Mouse (Mus musculus): ENCODE measurements around the gene Tacc2. TPM values are rescaled to one million over a fixed set of nuclear protein-coding genes. Genes with fewer than 3 reads are reported as not detected.
A peak's percentile ranks its signal among the peaks of the same experiment; 100 is the strongest.

The Tacc2 gene
- polyA plus RNA-seq, 1 experiment from 2014 or later, result 58.9 TPM

GRCm38 (mm10) chr7:130693800-130694193 lies 116.6 kb downstream of the Tacc2 start:
- peak; percentile 19 for ATAC-seq (ENCODE audit: low FRiP score)
- no peaks in the 10 kb centered on the region for H3K9me3 ChIP-seq (replicated peaks)
- H3K9ac ChIP-seq (replicated peaks), result peak overlapping the region; percentile 98
- no peaks in the 10 kb centered on the region for H3K27me3 ChIP-seq (replicated peaks)
- peaks cover 60% of the 10 kb centered on the region for H3K4me1 ChIP-seq
- H3K36me3 ChIP-seq, result no peaks in the 10 kb centered on the region
- peak overlapping the region; percentile 88 for H3K4me3 ChIP-seq (replicated peaks)
- peak overlapping the region; percentile 72 for H3K4me2 ChIP-seq
- WGBS, result 17% methylated on average over 11 of the region's 11 CpGs
- peak overlapping the region; percentile 99 for H3K27ac ChIP-seq (replicated peaks)

DNA sequence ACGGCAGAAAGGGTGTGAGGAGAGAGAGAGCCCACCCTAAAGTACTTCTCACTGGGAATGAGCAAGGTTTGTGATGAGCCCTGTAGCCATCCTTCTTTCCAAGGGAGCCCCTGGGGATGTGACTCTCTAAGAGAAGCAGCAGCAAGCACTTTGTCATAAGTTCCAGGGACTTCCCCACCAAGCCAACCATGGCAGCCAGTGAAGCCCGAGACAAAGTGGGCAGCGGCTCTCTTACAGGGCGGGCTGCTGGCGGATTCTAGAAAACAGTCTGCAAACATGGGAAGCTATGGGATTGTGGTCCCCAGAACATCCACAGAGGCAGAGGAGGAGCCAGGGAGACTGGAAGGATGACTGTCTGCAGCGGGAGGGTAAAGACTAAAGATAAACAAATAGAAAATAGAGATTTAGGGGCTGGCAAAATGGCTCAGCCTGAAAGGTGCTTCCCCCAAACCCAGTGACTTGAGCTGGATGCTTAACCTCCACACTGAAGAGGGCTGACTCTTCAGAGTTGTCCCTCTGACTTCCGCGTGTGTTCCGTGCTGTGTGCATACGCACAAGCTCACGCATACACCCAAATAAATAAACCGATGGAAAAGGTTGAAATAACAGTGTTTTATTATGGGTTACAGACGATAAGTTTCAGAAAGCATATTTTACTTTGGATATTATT lies 118.6 kb downstream of the Tacc2 start:
- 76% methylated on average over 13 of the region's 13 CpGs for WGBS
- no peak for ATAC-seq (ENCODE audit: low FRiP score)
- no peaks in the 10 kb centered on the region for H3K27me3 ChIP-seq (replicated peaks)
- 0 out of 2 replicates have a peak, but pooled peaks cover 3% of the 10 kb centered on the region for H3K36me3 ChIP-seq
- H3K4me1 ChIP-seq, result peaks cover 63% of the 10 kb centered on the region
- no peak overlapping the region for H3K27ac ChIP-seq (replicated peaks)
- H3K9me3 ChIP-seq (replicated peaks), result no peaks in the 10 kb centered on the region
- peak overlapping the region; percentile 72 for H3K4me2 ChIP-seq
- H3K4me3 ChIP-seq (replicated peaks), result peak overlapping the region; percentile 88; the same call in 1 of the 2 replicates
- H3K9ac ChIP-seq (replicated peaks), result peak overlapping the region; percentile 18; the same call in 1 of the 2 replicates

GRCm38 (mm10) chr7:130696347-130697234 lies 119.4 kb downstream of the Tacc2 start:
- Histone ChIP-seq H3K4me2 (peak overlapping the region; percentile 44), H3K27me3 (replicated peaks) (no peaks in the 10 kb centered on the region), H3K27ac (replicated peaks) (no peak overlapping the region), H3K9ac (replicated peaks) (0 out of 2 replicates have a peak overlapping the region, but pooled peaks have one; percentile 12), H3K36me3 (peaks cover 10% of the 10 kb centered on the region; the same call in 1 of the 2 replicates), H3K9me3 (replicated peaks) (no peaks in the 10 kb centered on the region), H3K4me1 (peaks cover 62% of the 10 kb centered on the region), H3K4me3 (replicated peaks) (no peak overlapping the region)
- ATAC-seq (ENCODE audit: low FRiP score), result no peak
- 64% methylated on average over 16 of the region's 16 CpGs for WGBS

DNA sequence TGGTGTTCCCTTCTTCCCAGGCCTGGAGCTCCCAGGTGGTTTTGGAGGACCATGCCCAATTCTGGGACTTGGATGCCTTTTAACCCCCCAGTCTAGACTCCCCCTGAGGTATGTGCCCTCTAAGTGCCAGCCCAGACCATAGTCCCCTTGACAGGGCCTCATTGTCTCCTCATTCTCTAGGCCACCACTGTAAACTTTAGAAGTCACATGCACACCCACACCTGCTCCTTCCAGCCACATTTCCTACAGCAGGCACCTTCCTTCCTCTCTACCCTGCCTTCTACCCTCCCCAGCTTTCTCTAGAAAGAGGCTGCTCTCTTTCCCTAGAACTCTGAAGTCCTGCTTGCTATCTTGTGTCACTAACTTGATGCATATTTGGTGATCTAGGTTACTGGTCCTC lies 121.2 kb downstream of the Tacc2 start:
- ATAC-seq (ENCODE audit: low FRiP score), result no peak
- H3K4me1 ChIP-seq, result peaks cover 55% of the 10 kb centered on the region

GRCm38 (mm10) chr7:130701336-130701735 lies 124.1 kb downstream of the Tacc2 start:
- no peak overlapping the region for H3K9ac ChIP-seq (replicated peaks)
- H3K27me3 ChIP-seq (replicated peaks), result no peaks in the 10 kb centered on the region
- H3K27ac ChIP-seq (replicated peaks), result no peak overlapping the region
- H3K9me3 ChIP-seq (replicated peaks), result no peaks in the 10 kb centered on the region
- H3K4me2 ChIP-seq, result no peak overlapping the region
- H3K36me3 ChIP-seq, result peaks cover 10% of the 10 kb centered on the region; the same call in 1 of the 2 replicates
- WGBS, result 93% methylated on average over 1 of the region's 1 CpGs
- peaks cover 34% of the 10 kb centered on the region for H3K4me1 ChIP-seq
- no peak overlapping the region for H3K4me3 ChIP-seq (replicated peaks)
- ATAC-seq (ENCODE audit: low FRiP score), result no peak

More for the DNA sequence above, 121.2 kb downstream of the Tacc2 start:
- Histone ChIP-seq H3K4me2 (no peak overlapping the region), H3K27me3 (replicated peaks) (no peaks in the 10 kb centered on the region), H3K9ac (replicated peaks) (no peak overlapping the region), H3K9me3 (replicated peaks) (no peaks in the 10 kb centered on the region), H3K27ac (replicated peaks) (no peak overlapping the region), H3K4me3 (replicated peaks) (no peak overlapping the region), H3K36me3 (peaks cover 10% of the 10 kb centered on the region; the same call in 1 of the 2 replicates)

DNA sequence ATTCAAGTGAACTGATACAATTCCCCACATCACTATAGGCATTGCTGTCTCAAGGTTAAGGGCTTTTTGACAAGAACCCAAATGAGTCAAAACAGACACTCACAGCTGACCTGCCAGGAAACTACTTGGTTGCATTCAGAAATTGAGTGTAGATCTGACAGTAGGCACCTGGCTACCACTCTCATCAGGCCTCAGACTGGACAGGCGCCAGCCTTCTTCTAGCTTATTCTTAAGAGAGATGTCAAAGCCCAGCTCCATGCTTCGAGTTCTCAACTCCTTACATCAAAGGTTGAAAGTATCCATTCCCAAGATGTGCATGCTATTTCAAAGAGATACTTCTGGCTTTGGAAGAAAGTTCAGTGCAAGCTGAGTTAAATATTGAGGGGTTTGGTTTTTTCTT lies 128.0 kb downstream of the Tacc2 start:
- WGBS, result 94% methylated on average over 2 of the region's 2 CpGs
- no peak overlapping the region for H3K27ac ChIP-seq (replicated peaks)

DNA sequence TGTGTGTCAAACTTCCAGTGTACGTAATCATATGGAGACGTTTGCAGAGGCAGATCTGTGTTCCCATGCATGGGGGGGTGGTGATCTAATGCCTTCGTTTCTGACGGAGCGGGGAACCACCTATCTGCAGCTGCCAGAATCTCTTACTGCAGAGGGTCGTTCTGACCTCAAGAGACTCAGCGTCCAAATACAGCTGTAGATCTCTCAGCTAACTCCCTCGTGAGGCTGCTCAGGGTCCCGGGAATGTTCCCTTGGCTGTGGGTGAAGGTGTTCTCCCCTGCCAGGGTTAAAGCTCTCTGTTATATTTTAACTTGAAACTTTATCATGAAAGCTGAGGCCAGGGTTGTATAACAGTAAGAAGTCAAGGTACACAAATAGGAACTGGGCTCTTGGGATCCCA lies 131.7 kb downstream of the Tacc2 start:
- no peaks in the 10 kb centered on the region for H3K36me3 ChIP-seq
- ATAC-seq (ENCODE audit: low FRiP score), result no peak
- H3K4me1 ChIP-seq, result peaks cover 52% of the 10 kb centered on the region
- H3K27ac ChIP-seq (replicated peaks), result no peak overlapping the region; the same call in 1 of the 2 replicates
- H3K27me3 ChIP-seq (replicated peaks), result no peaks in the 10 kb centered on the region
- no peak overlapping the region for H3K9ac ChIP-seq (replicated peaks)
- H3K9me3 ChIP-seq (replicated peaks), result no peaks in the 10 kb centered on the region
- H3K4me2 ChIP-seq, result no peak overlapping the region
- WGBS, result 34% methylated on average over 9 of the region's 9 CpGs
- no peak overlapping the region for H3K4me3 ChIP-seq (replicated peaks)

More for the DNA sequence above, 128.0 kb downstream of the Tacc2 start:
- Histone ChIP-seq H3K9me3 (replicated peaks) (no peaks in the 10 kb centered on the region), H3K27me3 (replicated peaks) (no peaks in the 10 kb centered on the region), H3K36me3 (peaks cover 7% of the 10 kb centered on the region; the same call in 1 of the 2 replicates), H3K9ac (replicated peaks) (no peak overlapping the region), H3K4me1 (peaks cover 40% of the 10 kb centered on the region), H3K4me3 (replicated peaks) (no peak overlapping the region), H3K4me2 (no peak overlapping the region)
- no peak for ATAC-seq (ENCODE audit: low FRiP score)

DNA sequence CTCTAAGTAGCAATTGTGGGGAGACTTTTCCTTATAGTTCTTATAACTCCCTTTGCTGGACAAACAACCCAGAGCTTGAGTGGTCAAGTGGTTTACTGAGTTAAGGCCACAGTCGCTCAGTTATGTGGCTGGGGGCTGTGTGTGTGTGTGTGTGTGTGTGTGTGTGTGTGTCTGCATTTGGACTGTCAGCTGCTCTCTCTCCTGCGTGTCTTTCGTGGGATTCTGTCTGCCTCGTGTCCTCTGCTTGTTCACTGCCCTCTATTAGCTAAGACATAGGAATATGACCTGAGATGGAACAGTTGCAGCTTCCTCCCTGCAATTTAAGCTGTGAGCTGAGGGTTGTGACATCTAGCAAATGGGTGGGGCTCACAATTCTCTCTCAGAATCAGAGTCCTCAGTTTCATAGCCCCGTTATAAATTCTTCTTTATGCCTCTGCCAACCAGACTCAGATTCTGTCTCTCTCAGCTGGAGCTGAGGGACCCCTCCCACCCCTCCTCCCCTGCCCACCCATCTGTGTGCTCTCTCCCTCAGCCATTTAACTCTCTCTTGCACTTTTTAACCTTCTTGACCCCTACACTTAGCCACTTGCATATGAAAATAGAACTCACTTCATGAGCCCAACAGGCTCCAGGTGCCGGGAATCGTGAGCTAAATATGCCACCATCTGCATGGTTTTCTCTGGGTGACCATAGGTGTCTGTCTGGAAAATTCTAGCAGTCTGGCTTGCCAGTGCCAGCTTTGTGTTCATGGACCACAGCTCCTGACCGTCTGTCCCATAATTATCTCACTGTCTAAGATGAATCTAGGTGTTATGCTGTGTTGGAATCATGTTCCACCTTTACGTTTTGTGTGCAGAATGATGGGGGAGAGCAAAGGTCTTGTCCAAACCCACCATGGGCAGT lies 132.4 kb downstream of the Tacc2 start:
- ATAC-seq (ENCODE audit: low FRiP score), result no peak
- H3K36me3 ChIP-seq, result no peaks in the 10 kb centered on the region
- H3K4me2 ChIP-seq, result no peak overlapping the region
- peak overlapping the region; percentile 54; the same call in 1 of the 2 replicates for H3K27ac ChIP-seq (replicated peaks)
- 37% methylated on average over 9 of the region's 9 CpGs for WGBS
- no peak overlapping the region for H3K9ac ChIP-seq (replicated peaks)
- H3K4me1 ChIP-seq, result peaks cover 50% of the 10 kb centered on the region
- no peaks in the 10 kb centered on the region for H3K9me3 ChIP-seq (replicated peaks)
- H3K4me3 ChIP-seq (replicated peaks), result no peak overlapping the region
- no peaks in the 10 kb centered on the region for H3K27me3 ChIP-seq (replicated peaks)

GRCm38 (mm10) chr7:130711851-130712250 lies 134.6 kb downstream of the Tacc2 start:
- Histone ChIP-seq H3K4me2 (no peak overlapping the region), H3K27me3 (replicated peaks) (no peaks in the 10 kb centered on the region), H3K27ac (replicated peaks) (no peak overlapping the region), H3K9ac (replicated peaks) (no peak overlapping the region), H3K36me3 (peaks cover 3% of the 10 kb centered on the region; the same call in 1 of the 2 replicates), H3K4me3 (replicated peaks) (no peak overlapping the region), H3K9me3 (replicated peaks) (no peaks in the 10 kb centered on the region), H3K4me1 (peaks cover 50% of the 10 kb centered on the region)
- no peak for ATAC-seq (ENCODE audit: low FRiP score)
- 90% methylated on average over 7 of the region's 7 CpGs for WGBS

- no peak overlapping the region for H3K4me2 ChIP-seq
- no peak overlapping the region for H3K9ac ChIP-seq (replicated peaks)
- peak; percentile 26; the same call in 1 of the 2 replicates for ATAC-seq (ENCODE audit: low FRiP score)
- peaks cover 40% of the 10 kb centered on the region for H3K4me1 ChIP-seq
- H3K27ac ChIP-seq (replicated peaks), result peak overlapping the region; percentile 7; the same call in 1 of the 2 replicates
- 32% methylated on average over 6 of the region's 6 CpGs for WGBS
- no peak overlapping the region for H3K4me3 ChIP-seq (replicated peaks)
- peaks cover 6% of the 10 kb centered on the region; the same call in 1 of the 2 replicates for H3K36me3 ChIP-seq
- H3K27me3 ChIP-seq (replicated peaks), result no peaks in the 10 kb centered on the region
- H3K9me3 ChIP-seq (replicated peaks), result no peaks in the 10 kb centered on the region
These were observed 136.1 kb downstream of the Tacc2 start for GRCm38 (mm10) chr7:130713319-130713718.

DNA sequence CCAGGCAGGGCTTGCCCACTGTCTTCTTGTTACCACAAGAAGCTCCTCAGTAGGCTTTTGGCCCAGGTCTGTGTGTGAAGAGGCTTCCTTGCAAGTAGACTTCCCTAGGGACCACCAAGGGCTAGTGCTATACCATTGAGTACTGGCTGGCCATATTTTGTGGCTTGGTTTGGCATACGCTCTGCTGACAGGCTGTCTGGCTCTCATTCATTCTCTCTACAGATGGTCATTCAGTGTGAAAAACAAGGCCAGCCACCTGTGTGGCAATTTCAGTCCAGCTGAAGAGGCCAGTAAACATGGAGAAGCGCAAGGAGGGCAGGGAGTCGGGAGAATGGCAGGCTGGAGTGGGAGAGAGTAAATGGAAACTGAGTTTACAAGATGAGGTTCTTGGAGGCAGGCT lies 138.2 kb downstream of the Tacc2 start:
- no peak overlapping the region for H3K27ac ChIP-seq (replicated peaks)
- H3K36me3 ChIP-seq, result peaks cover 9% of the 10 kb centered on the region; the same call in 1 of the 2 replicates
- WGBS, result 66% methylated on average over 3 of the region's 3 CpGs
- no peak overlapping the region for H3K4me2 ChIP-seq
- ATAC-seq (ENCODE audit: low FRiP score), result no peak
- H3K4me3 ChIP-seq (replicated peaks), result no peak overlapping the region
- H3K27me3 ChIP-seq (replicated peaks), result no peaks in the 10 kb centered on the region
- no peak overlapping the region for H3K9ac ChIP-seq (replicated peaks)
- H3K9me3 ChIP-seq (replicated peaks), result no peaks in the 10 kb centered on the region
- peaks cover 35% of the 10 kb centered on the region for H3K4me1 ChIP-seq

Measured in neural tube, embryonic 15.5 days (tissue).